ENCODE assay signal across 9 mouse cellular contexts in the genomic region with DNA sequence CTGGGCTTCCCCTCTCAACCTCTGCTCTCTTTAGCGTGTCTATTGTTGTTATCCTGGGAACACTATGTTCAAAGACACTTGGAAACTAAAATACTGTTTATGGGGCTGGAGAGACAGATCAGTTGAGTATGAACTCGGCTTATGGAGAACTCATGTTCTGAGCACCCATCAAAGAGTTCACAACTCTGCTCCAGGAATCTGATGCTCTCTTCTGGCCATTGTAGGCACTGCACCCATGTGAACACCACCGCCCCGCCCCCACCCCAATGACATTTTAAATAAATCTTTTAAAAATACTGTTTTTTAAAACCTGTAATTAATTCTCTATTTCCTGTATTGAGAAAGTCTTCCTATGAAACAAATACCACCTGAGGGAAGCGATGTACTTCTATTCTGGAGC. TPM values are rescaled to one million over a fixed set of nuclear protein-coding genes. Genes with fewer than 3 reads are reported as not detected.
DNase-seq lines count a peak whose midpoint lies in the region; ATAC-seq and TF ChIP-seq lines count a peak whose summit lies in the region.
"Had no signal": no experiment of that assay in that cellular context is flagged by ENCODE, and none has a peak within 500 bp of the region (broad histone marks: within the 10 kb centered on the region; RNA-seq: fewer than 3 reads in every experiment).

No protein-coding gene starts in this region.

- no peak overlapping the region for H3K9ac ChIP-seq in kidney, embryonic 14.5 days (ENCODE audit: low read depth, low read length)
- no peak overlapping the region for H3K9ac ChIP-seq in ES-Bruce4 (ENCODE audit: low read depth, poor library complexity, severe bottlenecking)
- no peak overlapping the region for H3K9ac ChIP-seq in intestine, embryonic 15.5 days
- H3K9ac ChIP-seq in forebrain, embryonic 12.5 days, result no peak overlapping the region

- no peak for TF ChIP-seq EP300 in ES-Bruce4 (IDR thresholded peaks at IDR 0.05; ENCODE audit: insufficient read depth, low read depth, low read length)

- no peaks in the 10 kb centered on the region for H3K36me3 ChIP-seq in kidney, embryonic 14.5 days (ENCODE audit: control insufficient read depth, insufficient read depth, low read length)
- no peaks in the 10 kb centered on the region for H3K36me3 ChIP-seq in ES-Bruce4 (ENCODE audit: control insufficient read depth, insufficient read depth, low read length, poor library complexity, severe bottlenecking)
- no peaks in the 10 kb centered on the region for H3K36me3 ChIP-seq in intestine, embryonic 15.5 days
- H3K36me3 ChIP-seq in small intestine, adult 2 months (ENCODE audit: control insufficient read depth, insufficient read depth, low read length), result no peaks in the 10 kb centered on the region
- H3K36me3 ChIP-seq in forebrain, embryonic 12.5 days (replicated peaks), result no peaks in the 10 kb centered on the region

- no peak overlapping the region for H3K27ac ChIP-seq in kidney, embryonic 14.5 days (ENCODE audit: low read depth, low read length)
- H3K27ac ChIP-seq in ES-Bruce4 (ENCODE audit: insufficient read depth, low read length), result no peak overlapping the region
- H3K27ac ChIP-seq in intestine, embryonic 15.5 days, result no peak overlapping the region
- no peak overlapping the region for H3K27ac ChIP-seq in small intestine, adult 2 months (ENCODE audit: insufficient read depth, low read depth, low read length)
- no peak overlapping the region for H3K27ac ChIP-seq in forebrain, embryonic 12.5 days

- no peaks in the 10 kb centered on the region for H3K4me1 ChIP-seq in kidney, embryonic 14.5 days (ENCODE audit: control insufficient read depth, insufficient read depth, low read length)
- H3K4me1 ChIP-seq in ES-Bruce4 (ENCODE audit: control insufficient read depth, insufficient read depth, low read length), result no peaks in the 10 kb centered on the region
- H3K4me1 ChIP-seq in intestine, embryonic 15.5 days (replicated peaks), result no peaks in the 10 kb centered on the region
- no peaks in the 10 kb centered on the region; the same call in 1 of the 2 replicates for H3K4me1 ChIP-seq in small intestine, adult 2 months (ENCODE audit: control insufficient read depth, insufficient read depth, insufficient read length, low read length)
- peaks cover 3% of the 10 kb centered on the region for H3K4me1 ChIP-seq in forebrain, embryonic 12.5 days

- ATAC-seq in kidney, embryonic 14.5 days (ENCODE audit: low FRiP score, low TSS enrichment), result no peak
- 0 out of 2 replicates have a peak, but pooled peaks have one; percentile 63 for ATAC-seq in intestine, embryonic 15.5 days
- ATAC-seq in forebrain, embryonic 12.5 days (ENCODE audit: low FRiP score), result no peak

- H3K27me3 ChIP-seq in kidney, embryonic 14.5 days (ENCODE audit: control insufficient read depth, insufficient read depth, low read length), result no peaks in the 10 kb centered on the region
- H3K27me3 ChIP-seq in ES-Bruce4 (ENCODE audit: control insufficient read depth, insufficient read depth, low read length, poor library complexity, severe bottlenecking), result no peaks in the 10 kb centered on the region
- H3K27me3 ChIP-seq in intestine, embryonic 15.5 days (replicated peaks), result no peaks in the 10 kb centered on the region
- H3K27me3 ChIP-seq in small intestine, adult 2 months (ENCODE audit: control insufficient read depth, insufficient read depth, low read length), result no peaks in the 10 kb centered on the region
- H3K27me3 ChIP-seq in forebrain, embryonic 12.5 days, result no peaks in the 10 kb centered on the region

- DNase-seq in kidney, adult 9 months, result peak; percentile 40
- peak; percentile 56 for DNase-seq in brain, adult 2 months (ENCODE audit: low read depth, low spot score)
- no peak for DNase-seq in right cerebral cortex, adult 18-20 months

- TF ChIP-seq POLR2A in ES-Bruce4 (IDR thresholded peaks at IDR 0.05; ENCODE audit: insufficient read depth, low read length), result no peak
- TF ChIP-seq POLR2A in small intestine, adult 2 months (IDR thresholded peaks at IDR 0.05; ENCODE audit: low read depth, low read length), result no peak

- TF ChIP-seq CTCF in ES-Bruce4 (IDR thresholded peaks at IDR 0.05; ENCODE audit: low read depth, low read length), result peak; percentile 50
- peak; percentile 53; the same call in 1 of the 2 replicates for TF ChIP-seq CTCF in small intestine, adult 2 months (IDR thresholded peaks at IDR 0.05; ENCODE audit: extremely low read depth, insufficient read length, insufficient replicate concordance, low read depth, low read length)

- no peaks in the 10 kb centered on the region for H3K9me3 ChIP-seq in kidney, embryonic 14.5 days (ENCODE audit: control insufficient read depth, low read length)
- no peaks in the 10 kb centered on the region for H3K9me3 ChIP-seq in ES-Bruce4 (replicated peaks; ENCODE audit: control insufficient read depth, insufficient read depth, low read length, poor library complexity, severe bottlenecking)
- H3K9me3 ChIP-seq in intestine, embryonic 15.5 days, result no peaks in the 10 kb centered on the region
- H3K9me3 ChIP-seq in forebrain, embryonic 12.5 days, result no peaks in the 10 kb centered on the region
- H3K9me3 ChIP-seq: megakaryocyte, embryonic 14.5 days had no signal

- WGBS in kidney, embryonic 14.5 days, result 25% methylated on average over 5 of the region's 5 CpGs
- 18% methylated on average over 5 of the region's 5 CpGs for WGBS in intestine, embryonic 15.5 days
- WGBS in small intestine, adult 2 months, result 14% methylated on average over 5 of the region's 5 CpGs
- 23% methylated on average over 5 of the region's 5 CpGs for WGBS in forebrain, embryonic 12.5 days

- H3K4me3 ChIP-seq in kidney, embryonic 14.5 days (ENCODE audit: low read length), result no peak overlapping the region
- H3K4me3 ChIP-seq in ES-Bruce4 (ENCODE audit: low read depth, low read length), result no peak overlapping the region
- H3K4me3 ChIP-seq in intestine, embryonic 15.5 days (replicated peaks), result no peak overlapping the region
- H3K4me3 ChIP-seq in small intestine, adult 2 months (ENCODE audit: low read depth, low read length), result no peak overlapping the region
- no peak overlapping the region for H3K4me3 ChIP-seq in forebrain, embryonic 12.5 days (replicated peaks)
- H3K4me3 ChIP-seq: megakaryocyte, embryonic 14.5 days had no signal

- H3K4me2 ChIP-seq in kidney, embryonic 14.5 days (replicated peaks; ENCODE audit: low read depth, low read length), result no peak overlapping the region
- no peak overlapping the region for H3K4me2 ChIP-seq in intestine, embryonic 15.5 days (replicated peaks)
- H3K4me2 ChIP-seq in forebrain, embryonic 12.5 days, result no peak overlapping the region

RNA-seq across cellular contexts. Expression of gene Cngb1, which starts 4.0 kb away (rescaled TPM):
- 0.60 and 1.2 TPM in 2 replicates for polyA plus RNA-seq in kidney, embryonic 14.5 days (2014; fragmentation: Nextera tagmentation; extraction: Ambion mirVana)
- polyA plus RNA-seq in ES-Bruce4 (2011; ENCODE audit: insufficient read depth, insufficient read length, low read depth, missing spikeins), result 0.19 and 0.24 TPM in 2 replicates
- 0.73 and 0.94 TPM in 2 replicates for polyA plus RNA-seq in intestine, embryonic 15.5 days (2015; fragmentation: Nextera tagmentation; extraction: Ambion mirVana)
- 0.13 and 0.15 TPM in 2 replicates for polyA plus RNA-seq in small intestine, adult 2 months (2012; rRNA removed)
- 0.38 and 0.40 TPM in 2 replicates for polyA plus RNA-seq in forebrain, embryonic 12.5 days (2016; fragmentation: Nextera tagmentation; extraction: Ambion mirVana)

RNA-seq across cellular contexts. Expression of gene Tepp, which starts 8.0 kb away (rescaled TPM):
- 0.43 TPM in 1 of 2 replicates, not detected in the other for polyA plus RNA-seq in kidney, embryonic 14.5 days (2014; fragmentation: Nextera tagmentation; extraction: Ambion mirVana)
- not detected in 2 replicates for polyA plus RNA-seq in ES-Bruce4 (2011; ENCODE audit: insufficient read depth, insufficient read length, low read depth, missing spikeins)
- 0.37 TPM in 1 of 2 replicates, not detected in the other for polyA plus RNA-seq in intestine, embryonic 15.5 days (2015; fragmentation: Nextera tagmentation; extraction: Ambion mirVana)
- not detected in 2 replicates for polyA plus RNA-seq in small intestine, adult 2 months (2012; rRNA removed)
- polyA plus RNA-seq in forebrain, embryonic 12.5 days (2016; fragmentation: Nextera tagmentation; extraction: Ambion mirVana), result not detected in 2 replicates

RNA-seq across cellular contexts. Expression of gene Zfp319, which starts 29.3 kb away (rescaled TPM):
- polyA plus RNA-seq in kidney, embryonic 14.5 days (2014; fragmentation: Nextera tagmentation; extraction: Ambion mirVana), result 6.6 and 8.7 TPM in 2 replicates
- polyA plus RNA-seq in ES-Bruce4 (2011; ENCODE audit: insufficient read depth, insufficient read length, low read depth, missing spikeins), result 2.8 and 2.9 TPM in 2 replicates
- polyA plus RNA-seq in intestine, embryonic 15.5 days (2015; fragmentation: Nextera tagmentation; extraction: Ambion mirVana), result 5.7 and 5.9 TPM in 2 replicates
- 5.2 and 8.7 TPM in 2 replicates for polyA plus RNA-seq in small intestine, adult 2 months (2012; rRNA removed)
- 18.1 and 20.1 TPM in 2 replicates for polyA plus RNA-seq in forebrain, embryonic 12.5 days (2016; fragmentation: Nextera tagmentation; extraction: Ambion mirVana)

RNA-seq across cellular contexts. Expression of gene Usb1, which starts 29.7 kb away (rescaled TPM):
- 43.4 and 50.9 TPM in 2 replicates for polyA plus RNA-seq in kidney, embryonic 14.5 days (2014; fragmentation: Nextera tagmentation; extraction: Ambion mirVana)
- 35.5 and 36.3 TPM in 2 replicates for polyA plus RNA-seq in ES-Bruce4 (2011; ENCODE audit: insufficient read depth, insufficient read length, low read depth, missing spikeins)
- polyA plus RNA-seq in intestine, embryonic 15.5 days (2015; fragmentation: Nextera tagmentation; extraction: Ambion mirVana), result 40.1 and 41.2 TPM in 2 replicates
- 13.4 and 21.2 TPM in 2 replicates for polyA plus RNA-seq in small intestine, adult 2 months (2012; rRNA removed)
- polyA plus RNA-seq in forebrain, embryonic 12.5 days (2016; fragmentation: Nextera tagmentation; extraction: Ambion mirVana), result 41.7 and 42.5 TPM in 2 replicates

RNA-seq across cellular contexts. Expression of gene Mmp15, which starts 49.7 kb away (rescaled TPM):
- polyA plus RNA-seq in kidney, embryonic 14.5 days (2014; fragmentation: Nextera tagmentation; extraction: Ambion mirVana), result 10.9 and 16.1 TPM in 2 replicates
- 8.0 and 11.0 TPM in 2 replicates for polyA plus RNA-seq in ES-Bruce4 (2011; ENCODE audit: insufficient read depth, insufficient read length, low read depth, missing spikeins)
- 13.8 and 14.8 TPM in 2 replicates for polyA plus RNA-seq in intestine, embryonic 15.5 days (2015; fragmentation: Nextera tagmentation; extraction: Ambion mirVana)
- polyA plus RNA-seq in small intestine, adult 2 months (2012; rRNA removed), result 19.7 and 28.7 TPM in 2 replicates
- 22.8 and 24.6 TPM in 2 replicates for polyA plus RNA-seq in forebrain, embryonic 12.5 days (2016; fragmentation: Nextera tagmentation; extraction: Ambion mirVana)
